Mouse (Mus musculus) neural tube, embryonic 14.5 days (tissue): Measurements from ENCODE around the gene Tspan9. TPM values are rescaled to one million over a fixed set of nuclear protein-coding genes. Genes with fewer than 3 reads are reported as not detected.

Experiments
- ATAC-seq: fragments of 200-750 bp; cut with Nextera tagmentation; 2 replicates; pipeline ENCODE4 v1.8.0; 2017; ENCODE audit warnings: low read depth, mild to moderate bottlenecking, moderate TSS enrichment, moderate library complexity
- H3K27ac ChIP-seq: fragments of 300-500 bp; sonication (generic); 2 replicates; pipeline ENCODE4 v1.5.1; 2014; ENCODE audit warnings: low read depth, mild to moderate bottlenecking, control low read depth, low read length, moderate library complexity, mixed read lengths
- H3K27me3 ChIP-seq: fragments of 300-500 bp; sonication (generic); 2 replicates; pipeline ENCODE4 v1.6.1; 2014; ENCODE audit warnings: low read length; ENCODE audit not compliant: control insufficient read depth, insufficient read depth
- H3K36me3 ChIP-seq: fragments of 300-500 bp; sonication (generic); 2 replicates; pipeline ENCODE4 v1.6.1; 2014; ENCODE audit warnings: low read length, mixed read lengths; ENCODE audit not compliant: control insufficient read depth, insufficient read depth
- H3K4me1 ChIP-seq: fragments of 300-500 bp; sonication (generic); 2 replicates; pipeline ENCODE4 v1.6.1; 2014; ENCODE audit warnings: low read length; ENCODE audit not compliant: control insufficient read depth, insufficient read depth
- H3K4me2 ChIP-seq: fragments of 300-500 bp; sonication (generic); 2 replicates; pipeline ENCODE4 v1.6.1; 2014; ENCODE audit warnings: mild to moderate bottlenecking, low read depth, low read length, control low read depth
- H3K4me3 ChIP-seq: fragments of 300-500 bp; sonication (generic); 2 replicates; pipeline ENCODE4 v1.5.1; 2014; ENCODE audit warnings: low read depth, low read length, control low read depth, mixed read lengths
- H3K9ac ChIP-seq: fragments of 300-500 bp; sonication (generic); replicated peaks from 2 replicates; pipeline ENCODE4 v1.6.1; 2014; ENCODE audit warnings: low read depth, mild to moderate bottlenecking, control low read depth, low read length, mixed read lengths
- H3K9me3 ChIP-seq: fragments of 300-500 bp; sonication (generic); 2 replicates; pipeline ENCODE4 v1.6.1; 2016; ENCODE audit warnings: low read length; ENCODE audit not compliant: control insufficient read depth
- WGBS: fragments of 180-500 bp; shearing (Covaris S2); extraction: QIAGEN DNeasy Blood & Tissue Kit; methylation state at CpG from one replicate; pipeline ENCODE4 v1.1.7; 2014; 5-methylcytosine and 5-hydroxymethylcytosine counted together
- polyA plus RNA-seq: library from polyadenylated mRNA; unstranded; fragments of >200 nt; fragmentation: Nextera tagmentation; extraction: Ambion mirVana; gene quantifications from 2 replicates; pipeline ENCODE4 v1.2.1, GENCODE M21; 2014

The Tspan9 gene
- polyA plus RNA-seq, 1 experiment from 2014 or later, result 32.1 TPM

GRCm38 (mm10) chr6:128135459-128135858, 7.9 kb downstream of the Tspan9 start:
- no peaks in the 10 kb centered on the region for H3K27me3 ChIP-seq
- no peak overlapping the region for H3K9ac ChIP-seq
- H3K27ac ChIP-seq, result 0 out of 2 replicates have a peak overlapping the region, but pooled peaks have one; percentile 5
- no peaks in the 10 kb centered on the region for H3K4me1 ChIP-seq
- no peaks in the 10 kb centered on the region for H3K9me3 ChIP-seq
- WGBS, result 40% methylated on average over 5 of the region's 5 CpGs
- no peak overlapping the region for H3K4me2 ChIP-seq
- H3K4me3 ChIP-seq, result no peak overlapping the region
- H3K36me3 ChIP-seq, result no peaks in the 10 kb centered on the region
- peak; percentile 22; the same call in 1 of the 2 replicates for ATAC-seq

GRCm38 (mm10) chr6:128135006-128135405, 8.4 kb downstream of the Tspan9 start:
- H3K27me3 ChIP-seq, result no peaks in the 10 kb centered on the region
- 76% methylated on average over 5 of the region's 5 CpGs for WGBS

GRCm38 (mm10) chr6:128134196-128134924, 9.0 kb downstream of the Tspan9 start:
- Histone ChIP-seq H3K9ac (no peak overlapping the region), H3K36me3 (no peaks in the 10 kb centered on the region), H3K4me2 (no peak overlapping the region), H3K9me3 (no peaks in the 10 kb centered on the region), H3K4me3 (no peak overlapping the region), H3K27me3 (no peaks in the 10 kb centered on the region), H3K27ac (no peak overlapping the region), H3K4me1 (no peaks in the 10 kb centered on the region; the same call in 1 of the 2 replicates)
- ATAC-seq, result no peak
- WGBS, result 29% methylated on average over 8 of the region's 8 CpGs

More at GRCm38 (mm10) chr6:128135006-128135405, 8.4 kb downstream of the Tspan9 start:
- no peaks in the 10 kb centered on the region for H3K9me3 ChIP-seq
- H3K4me2 ChIP-seq, result no peak overlapping the region
- no peaks in the 10 kb centered on the region for H3K4me1 ChIP-seq
- H3K27ac ChIP-seq, result no peak overlapping the region
- H3K4me3 ChIP-seq, result no peak overlapping the region
- ATAC-seq, result no peak
- H3K36me3 ChIP-seq, result no peaks in the 10 kb centered on the region
- no peak overlapping the region for H3K9ac ChIP-seq

- Histone ChIP-seq H3K27me3 (no peaks in the 10 kb centered on the region), H3K4me1 (peaks cover 4% of the 10 kb centered on the region; the same call in 1 of the 2 replicates), H3K4me3 (no peak overlapping the region), H3K4me2 (no peak overlapping the region), H3K36me3 (no peaks in the 10 kb centered on the region), H3K27ac (no peak overlapping the region), H3K9ac (no peak overlapping the region), H3K9me3 (no peaks in the 10 kb centered on the region)
- ATAC-seq, result no peak
- 62% methylated on average over 10 of the region's 10 CpGs for WGBS
Measured at GRCm38 (mm10) chr6:128133679-128134191, 9.7 kb downstream of the Tspan9 start.

- Histone ChIP-seq H3K4me1 (peaks cover 4% of the 10 kb centered on the region; the same call in 1 of the 2 replicates), H3K27ac (no peak overlapping the region), H3K4me2 (no peak overlapping the region), H3K9me3 (no peaks in the 10 kb centered on the region), H3K36me3 (no peaks in the 10 kb centered on the region), H3K9ac (no peak overlapping the region), H3K27me3 (no peaks in the 10 kb centered on the region), H3K4me3 (no peak overlapping the region)
- WGBS, result 88% methylated on average over 6 of the region's 6 CpGs
- no peak for ATAC-seq
Measured at GRCm38 (mm10) chr6:128132581-128132980, 10.8 kb downstream of the Tspan9 start.

- ATAC-seq, result no peak
- H3K9me3 ChIP-seq, result no peaks in the 10 kb centered on the region
- no peak overlapping the region for H3K9ac ChIP-seq
- no peaks in the 10 kb centered on the region for H3K36me3 ChIP-seq
- peaks cover 4% of the 10 kb centered on the region; the same call in 1 of the 2 replicates for H3K4me1 ChIP-seq
- 51% methylated on average over 2 of the region's 2 CpGs for WGBS
- no peak overlapping the region for H3K4me2 ChIP-seq
- no peaks in the 10 kb centered on the region for H3K27me3 ChIP-seq
- no peak overlapping the region for H3K4me3 ChIP-seq
- H3K27ac ChIP-seq, result no peak overlapping the region
Measured at GRCm38 (mm10) chr6:128131390-128131789, 12.0 kb downstream of the Tspan9 start.

GRCm38 (mm10) chr6:128130686-128131085, 12.7 kb downstream of the Tspan9 start:
- no peaks in the 10 kb centered on the region for H3K9me3 ChIP-seq
- H3K9ac ChIP-seq, result no peak overlapping the region
- 67% methylated on average over 4 of the region's 4 CpGs for WGBS
- no peaks in the 10 kb centered on the region for H3K27me3 ChIP-seq
- no peaks in the 10 kb centered on the region for H3K36me3 ChIP-seq
- no peak overlapping the region for H3K4me3 ChIP-seq
- no peak overlapping the region for H3K27ac ChIP-seq
- no peak overlapping the region for H3K4me2 ChIP-seq
- ATAC-seq, result no peak
- peaks cover 4% of the 10 kb centered on the region; the same call in 1 of the 2 replicates for H3K4me1 ChIP-seq

- H3K4me2 ChIP-seq, result no peak overlapping the region
- no peak overlapping the region for H3K9ac ChIP-seq
- no peaks in the 10 kb centered on the region for H3K36me3 ChIP-seq
- no peak for ATAC-seq
- no peaks in the 10 kb centered on the region for H3K9me3 ChIP-seq
- peaks cover 4% of the 10 kb centered on the region; the same call in 1 of the 2 replicates for H3K4me1 ChIP-seq
- H3K4me3 ChIP-seq, result no peak overlapping the region
- no peaks in the 10 kb centered on the region for H3K27me3 ChIP-seq
- H3K27ac ChIP-seq, result no peak overlapping the region
- WGBS, result 43% methylated on average over 5 of the region's 5 CpGs
Measured at GRCm38 (mm10) chr6:128129382-128129781, 14.0 kb downstream of the Tspan9 start.

- Histone ChIP-seq H3K9ac (no peak overlapping the region), H3K9me3 (no peaks in the 10 kb centered on the region), H3K27ac (no peak overlapping the region), H3K27me3 (no peaks in the 10 kb centered on the region), H3K4me1 (peaks cover 4% of the 10 kb centered on the region; the same call in 1 of the 2 replicates), H3K36me3 (no peaks in the 10 kb centered on the region), H3K4me2 (no peak overlapping the region), H3K4me3 (no peak overlapping the region)
- WGBS, result 86% methylated on average over 3 of the region's 3 CpGs
- ATAC-seq, result no peak
Measured at GRCm38 (mm10) chr6:128127312-128127711, 16.1 kb downstream of the Tspan9 start.
